Mouse (Mus musculus) ES-E14 (cell line): ENCODE measurements around the gene Ncf1. TPM values are rescaled to one million over a fixed set of nuclear protein-coding genes. Genes with fewer than 3 reads are reported as not detected.
A peak's percentile ranks its signal among the peaks of the same experiment; 100 is the strongest.

ENCODE experiments used
- DNase-seq: peaks from one replicate; pipeline ENCODE4 v3.0.0-alpha.2; 2013; ENCODE audit warnings: low read depth, low spot score
- H3K27ac ChIP-seq: 2 replicates; pipeline ENCODE4 v1.5.1; 2012; ENCODE audit warnings: low read depth, mild to moderate bottlenecking, low read length, moderate library complexity, mixed read lengths; ENCODE audit not compliant: poor library complexity, insufficient read depth, severe bottlenecking
- H3K36me3 ChIP-seq: 2 replicates; pipeline ENCODE4 v1.6.1; 2012; ENCODE audit warnings: mild to moderate bottlenecking, low read length, moderate library complexity, mixed read lengths; ENCODE audit not compliant: control insufficient read depth, poor library complexity, insufficient read depth, severe bottlenecking
- H3K4me1 ChIP-seq, 2 experiments: fragments of 150-350 bp in 1 of 2; sonication (generic) in 1 of 2; 2 replicates each; pipeline ENCODE4 v1.6.1; 2012; ENCODE audit warnings: low read length in 2 of 2, mild to moderate bottlenecking in 1 of 2, mixed read lengths in 1 of 2; ENCODE audit not compliant: control insufficient read depth in 2 of 2, insufficient read depth in 2 of 2, poor library complexity in 1 of 2
- H3K4me3 ChIP-seq, 2 experiments: fragments of 150-350 bp in 1 of 2; sonication (generic) in 1 of 2; 2 replicates each; pipeline ENCODE4 v1.5.1; 2012; ENCODE audit warnings: low read length in 2 of 2, low read depth in 1 of 2, mild to moderate bottlenecking in 1 of 2, mixed read lengths in 1 of 2; ENCODE audit not compliant: insufficient read depth in 1 of 2, poor library complexity in 1 of 2, severe bottlenecking in 1 of 2
- H3K9ac ChIP-seq: 2 replicates; pipeline ENCODE4 v1.6.1; 2012; ENCODE audit warnings: low read depth, mild to moderate bottlenecking, low read length, mixed read lengths; ENCODE audit not compliant: poor library complexity, insufficient read depth, severe bottlenecking
- H3K9me3 ChIP-seq: fragments of 150-350 bp; sonication (generic); 2 replicates; pipeline ENCODE4 v1.6.1; 2012; ENCODE audit warnings: low read depth, mild to moderate bottlenecking, low read length; ENCODE audit not compliant: control insufficient read depth, insufficient read depth
- CHD2 ChIP-seq: IDR thresholded peaks from 2 replicates; pipeline ENCODE4 v1.6.1; 2014; ENCODE audit warnings: mild to moderate bottlenecking, low read depth, low read length, inconsistent platforms
- HCFC1 ChIP-seq: IDR thresholded peaks from 2 replicates; pipeline ENCODE4 v1.6.1; 2012; ENCODE audit warnings: low read length, inconsistent platforms, borderline replicate concordance; ENCODE audit not compliant: insufficient read depth
- MAFK ChIP-seq: IDR thresholded peaks from 2 replicates; pipeline ENCODE4 v1.6.1; 2014; ENCODE audit warnings: mild to moderate bottlenecking, low read depth, low read length, inconsistent platforms; ENCODE audit not compliant: insufficient read depth
- ZC3H11A ChIP-seq: IDR thresholded peaks from 2 replicates; pipeline ENCODE4 v1.6.1; 2012; ENCODE audit warnings: low read depth, mild to moderate bottlenecking, inconsistent platforms, low read length, borderline replicate concordance
- ZNF384 ChIP-seq: IDR thresholded peaks from 2 replicates; pipeline ENCODE4 v1.6.1; 2012; ENCODE audit warnings: low read depth, low read length, inconsistent platforms
- in situ Hi-C, 2 experiments: fragments of 600-800 bp; cut with MboI; formaldehyde crosslinking; loops; one replicate each; pipeline ENCODE4 v1.15.1; 2025; ENCODE audit warnings: low sequenced_read_pairs in 2 of 2, inconsistent platforms in 1 of 2; ENCODE audit not compliant: unreplicated experiment in 2 of 2
- total RNA-seq: library from RNA; depleted of rRNA; stranded (reverse); fragments of 300-350 nt; gene quantifications from 2 replicates; pipeline ENCODE4 v1.2.3, GENCODE M21; 2012

Gene Ncf1
- total RNA-seq, 1 experiment: 0.67 TPM

GRCm38 (mm10) chr5:134183880-134184808, 45.3 kb downstream of the Ncf1 start, which contains the start of gene Gtf2ird2:
Gene Gtf2ird2, plus strand, starts transcription at chr5:134184019.
- Histone ChIP-seq H3K36me3 (no peaks in the 10 kb centered on the region), H3K9ac (peak within 1 kb of the TSS; percentile 97), H3K27ac (peak within 1 kb of the TSS; percentile 97), H3K4me3 (peak within 1 kb of the TSS; percentile 79 to 85), H3K9me3 (no peaks in the 10 kb centered on the region), H3K4me1 (peaks cover 0 to 7% of the 10 kb centered on the region in 2 experiments; a peak in 2 of 4 replicates)
- peak; percentile 96 for DNase-seq
- TF ChIP-seq ZC3H11A: no peak
- TF ChIP-seq CHD2: 0 out of 2 replicates have a peak, but pooled peaks have one; percentile 46
- TF ChIP-seq HCFC1: 0 out of 2 replicates have a peak, but pooled peaks have one; percentile 62
- in situ Hi-C loops: loop anchor here in 1 of 2 experiments (10.0 kb wide), 2 partner anchors 161 to 281 kb away; no protein-coding TSS in a partner anchor

DNA sequence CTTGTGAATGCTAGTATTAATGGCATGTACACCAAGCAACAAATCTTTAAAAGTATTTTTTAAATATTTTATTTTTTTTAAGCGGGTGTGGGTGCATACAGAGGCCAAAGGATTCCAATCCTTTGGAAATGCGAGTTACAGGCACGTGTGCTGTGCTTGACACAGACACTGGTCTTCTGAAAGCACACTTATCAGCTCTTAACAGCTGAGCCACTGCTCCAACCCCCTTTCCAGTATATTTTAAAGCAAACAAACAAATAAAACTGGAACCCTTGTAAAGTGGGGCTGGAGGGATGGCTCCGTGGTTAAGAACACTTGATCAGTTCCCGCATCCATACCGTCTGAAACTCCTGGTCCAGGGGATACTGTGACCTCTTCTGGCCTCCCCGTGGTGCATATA, 46.3 kb downstream of the Ncf1 start:
- TF ChIP-seq HCFC1 (no peak), ZC3H11A (no peak), MAFK (no peak), ZNF384 (no peak), CHD2 (no peak)
- H3K9ac ChIP-seq: peak overlapping the region; percentile 97
- no peaks in the 10 kb centered on the region for H3K9me3 ChIP-seq
- H3K27ac ChIP-seq: peak overlapping the region; percentile 97; the same call in 1 of the 2 replicates
- no peak for DNase-seq
- in situ Hi-C loops: loop anchor here in 1 of 2 experiments (10.0 kb wide), 2 partner anchors 162 to 282 kb away; no protein-coding TSS in a partner anchor
- no peaks in the 10 kb centered on the region for H3K36me3 ChIP-seq
- peak overlapping the region; percentile 79 to 85 for H3K4me3 ChIP-seq
- peaks cover 0 to 16% of the 10 kb centered on the region in 2 experiments; a peak in 3 of 4 replicates for H3K4me1 ChIP-seq

DNA sequence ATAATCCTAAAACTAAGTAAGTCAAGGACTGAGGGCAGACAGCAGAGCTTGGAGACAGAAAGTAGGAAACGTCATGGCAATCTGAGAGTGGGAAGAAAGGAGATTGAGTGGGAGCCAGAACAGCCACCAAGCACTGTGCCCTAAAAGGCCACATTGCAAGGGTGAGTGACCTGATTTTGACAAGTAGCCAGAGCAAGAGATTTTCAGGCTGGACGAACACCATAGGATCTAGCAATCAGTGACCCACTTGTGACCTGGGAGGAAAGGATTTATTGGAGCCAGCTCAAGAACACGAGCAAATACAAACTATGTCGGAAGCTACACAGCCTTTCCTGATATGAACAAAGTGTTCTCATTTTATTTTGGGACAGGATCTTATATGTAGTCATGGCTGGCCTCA, 46.7 kb downstream of the Ncf1 start:
- Histone ChIP-seq H3K27ac (peak overlapping the region; percentile 97; the same call in 1 of the 2 replicates), H3K9ac (peak overlapping the region; percentile 97; the same call in 1 of the 2 replicates)
- in situ Hi-C loops: loop anchor here in 1 of 2 experiments (10.0 kb wide), 2 partner anchors 162 to 282 kb away; no protein-coding TSS in a partner anchor

GRCm38 (mm10) chr5:134182172-134182571, 47.3 kb downstream of the Ncf1 start:
- in situ Hi-C loops: loop anchor here in 1 of 2 experiments (10.0 kb wide), 2 partner anchors 163 to 283 kb away; no protein-coding TSS in a partner anchor
- no peaks in the 10 kb centered on the region for H3K9me3 ChIP-seq
- H3K4me1 ChIP-seq: peaks cover 5 to 17% of the 10 kb centered on the region in 2 experiments; a peak in 3 of 4 replicates
- peak overlapping the region; percentile 97; the same call in 1 of the 2 replicates for H3K27ac ChIP-seq
- no peaks in the 10 kb centered on the region for H3K36me3 ChIP-seq
- peak overlapping the region; percentile 97; the same call in 1 of the 2 replicates for H3K9ac ChIP-seq
- TF ChIP-seq ZNF384 (no peak), ZC3H11A (no peak), CHD2 (no peak), HCFC1 (no peak), MAFK (no peak)
- no peak for DNase-seq
- peak overlapping the region; percentile 9 to 85; a peak in 1 of 4 replicates for H3K4me3 ChIP-seq

More for the DNA sequence above, 46.7 kb downstream of the Ncf1 start:
- Histone ChIP-seq H3K36me3 (no peaks in the 10 kb centered on the region), H3K4me3 (peak overlapping the region; percentile 79 to 85; a peak in 2 of 4 replicates), H3K9me3 (no peaks in the 10 kb centered on the region), H3K4me1 (peaks cover 4 to 17% of the 10 kb centered on the region in 2 experiments; a peak in 3 of 4 replicates)
- no peak for DNase-seq
- TF ChIP-seq CHD2: no peak
- no peak for TF ChIP-seq HCFC1
- no peak for TF ChIP-seq ZNF384
- TF ChIP-seq MAFK: no peak
- TF ChIP-seq ZC3H11A: no peak
